Mouse (Mus musculus): Measurements from ENCODE around the gene Ctdspl. TPM values are rescaled to one million over a fixed set of nuclear protein-coding genes. Genes with fewer than 3 reads are reported as not detected.

Ctdspl gene
- polyA plus RNA-seq, 1 experiment, result 25.1 TPM

GRCm38 (mm10) chr9:118952180-118952579 lies 25.9 kb downstream of the Ctdspl start:
- Histone ChIP-seq H3K27ac (ENCODE audit: insufficient read depth, low read length) (no peak overlapping the region), H3K4me3 (ENCODE audit: insufficient read depth, low read length) (no peak overlapping the region), H3K4me1 (ENCODE audit: control insufficient read depth, insufficient read depth, low read length) (no peaks in the 10 kb centered on the region)
- no peak for TF ChIP-seq CTCF (IDR thresholded peaks at IDR 0.05; ENCODE audit: borderline replicate concordance, insufficient read depth, low read length)
- TF ChIP-seq POLR2A (IDR thresholded peaks at IDR 0.05; ENCODE audit: low read depth, low read length), result no peak

- Histone ChIP-seq H3K27ac (ENCODE audit: insufficient read depth, low read length) (no peak overlapping the region), H3K4me3 (ENCODE audit: insufficient read depth, low read length) (no peak overlapping the region), H3K4me1 (ENCODE audit: control insufficient read depth, insufficient read depth, low read length) (no peaks in the 10 kb centered on the region)
- no peak for TF ChIP-seq CTCF (IDR thresholded peaks at IDR 0.05; ENCODE audit: borderline replicate concordance, insufficient read depth, low read length)
- TF ChIP-seq POLR2A (IDR thresholded peaks at IDR 0.05; ENCODE audit: low read depth, low read length), result no peak
Observed at GRCm38 (mm10) chr9:118953465-118954194, 27.4 kb downstream of the Ctdspl start.

- Histone ChIP-seq H3K27ac (ENCODE audit: insufficient read depth, low read length) (no peak overlapping the region), H3K4me1 (ENCODE audit: control insufficient read depth, insufficient read depth, low read length) (no peaks in the 10 kb centered on the region), H3K4me3 (ENCODE audit: insufficient read depth, low read length) (no peak overlapping the region)
- no peak for TF ChIP-seq CTCF (IDR thresholded peaks at IDR 0.05; ENCODE audit: borderline replicate concordance, insufficient read depth, low read length)
- no peak for TF ChIP-seq POLR2A (IDR thresholded peaks at IDR 0.05; ENCODE audit: low read depth, low read length)
Observed at GRCm38 (mm10) chr9:118958802-118959201, 32.5 kb downstream of the Ctdspl start.

- TF ChIP-seq CTCF (IDR thresholded peaks at IDR 0.05; ENCODE audit: borderline replicate concordance, insufficient read depth, low read length), result no peak
- no peak for TF ChIP-seq POLR2A (IDR thresholded peaks at IDR 0.05; ENCODE audit: low read depth, low read length)
- no peak overlapping the region for H3K4me3 ChIP-seq (ENCODE audit: insufficient read depth, low read length)
Observed at GRCm38 (mm10) chr9:118960415-118961091, 34.3 kb downstream of the Ctdspl start.

GRCm38 (mm10) chr9:118963149-118963548 lies 36.9 kb downstream of the Ctdspl start:
- no peak overlapping the region for H3K27ac ChIP-seq (ENCODE audit: insufficient read depth, low read length)

More at GRCm38 (mm10) chr9:118960415-118961091, 34.3 kb downstream of the Ctdspl start:
- H3K27ac ChIP-seq (ENCODE audit: insufficient read depth, low read length), result no peak overlapping the region
- 0 out of 2 replicates have a peak, but pooled peaks cover 3% of the 10 kb centered on the region for H3K4me1 ChIP-seq (ENCODE audit: control insufficient read depth, insufficient read depth, low read length)

GRCm38 (mm10) chr9:118964263-118965034 lies 38.2 kb downstream of the Ctdspl start:
- Histone ChIP-seq H3K27ac (ENCODE audit: insufficient read depth, low read length) (no peak overlapping the region), H3K4me1 (ENCODE audit: control insufficient read depth, insufficient read depth, low read length) (0 out of 2 replicates have a peak, but pooled peaks cover 3% of the 10 kb centered on the region), H3K4me3 (ENCODE audit: insufficient read depth, low read length) (no peak overlapping the region)
- no peak for TF ChIP-seq CTCF (IDR thresholded peaks at IDR 0.05; ENCODE audit: borderline replicate concordance, insufficient read depth, low read length)
- TF ChIP-seq POLR2A (IDR thresholded peaks at IDR 0.05; ENCODE audit: low read depth, low read length), result no peak

More at GRCm38 (mm10) chr9:118963149-118963548, 36.9 kb downstream of the Ctdspl start:
- Histone ChIP-seq H3K4me1 (ENCODE audit: control insufficient read depth, insufficient read depth, low read length) (0 out of 2 replicates have a peak, but pooled peaks cover 3% of the 10 kb centered on the region), H3K4me3 (ENCODE audit: insufficient read depth, low read length) (no peak overlapping the region)
- no peak for TF ChIP-seq CTCF (IDR thresholded peaks at IDR 0.05; ENCODE audit: borderline replicate concordance, insufficient read depth, low read length)
- no peak for TF ChIP-seq POLR2A (IDR thresholded peaks at IDR 0.05; ENCODE audit: low read depth, low read length)

- Histone ChIP-seq H3K4me3 (ENCODE audit: insufficient read depth, low read length) (no peak overlapping the region), H3K27ac (ENCODE audit: insufficient read depth, low read length) (no peak overlapping the region), H3K4me1 (ENCODE audit: control insufficient read depth, insufficient read depth, low read length) (peaks cover 9% of the 10 kb centered on the region; the same call in 1 of the 2 replicates)
- TF ChIP-seq CTCF (IDR thresholded peaks at IDR 0.05; ENCODE audit: borderline replicate concordance, insufficient read depth, low read length) (no peak), POLR2A (IDR thresholded peaks at IDR 0.05; ENCODE audit: low read depth, low read length) (no peak)
Observed at GRCm38 (mm10) chr9:118969810-118970209, 43.6 kb downstream of the Ctdspl start.

- no peak overlapping the region for H3K27ac ChIP-seq (ENCODE audit: insufficient read depth, low read length)
- no peak for TF ChIP-seq POLR2A (IDR thresholded peaks at IDR 0.05; ENCODE audit: low read depth, low read length)
- TF ChIP-seq CTCF (IDR thresholded peaks at IDR 0.05; ENCODE audit: borderline replicate concordance, insufficient read depth, low read length), result no peak
- H3K4me1 ChIP-seq (ENCODE audit: control insufficient read depth, insufficient read depth, low read length), result peaks cover 10% of the 10 kb centered on the region; the same call in 1 of the 2 replicates
- H3K4me3 ChIP-seq (ENCODE audit: insufficient read depth, low read length), result no peak overlapping the region
Observed at GRCm38 (mm10) chr9:118973028-118973427, 46.8 kb downstream of the Ctdspl start.

- Histone ChIP-seq H3K4me3 (ENCODE audit: insufficient read depth, low read length) (no peak overlapping the region), H3K27ac (ENCODE audit: insufficient read depth, low read length) (no peak overlapping the region), H3K4me1 (ENCODE audit: control insufficient read depth, insufficient read depth, low read length) (peaks cover 10% of the 10 kb centered on the region; the same call in 1 of the 2 replicates)
- TF ChIP-seq CTCF (IDR thresholded peaks at IDR 0.05; ENCODE audit: borderline replicate concordance, insufficient read depth, low read length) (no peak), POLR2A (IDR thresholded peaks at IDR 0.05; ENCODE audit: low read depth, low read length) (no peak)
Observed at GRCm38 (mm10) chr9:118973566-118973965, 47.3 kb downstream of the Ctdspl start.
